Mouse (Mus musculus) heart, postnatal 0 days (tissue): ENCODE results near the gene Cilp2. TPM values are rescaled to one million over a fixed set of nuclear protein-coding genes. Genes with fewer than 3 reads are reported as not detected.

Source experiments
- ATAC-seq: fragments of 200-750 bp; cut with Nextera tagmentation; 2 replicates; pipeline ENCODE4 v1.8.0; 2017; ENCODE audit warnings: low read depth, moderate number of reproducible peaks, moderate library complexity; ENCODE audit not compliant: insufficient read depth
- DNase-seq: peaks from one replicate; pipeline ENCODE4 v3.0.0-alpha.2; 2016; ENCODE audit warnings: low spot score
- H3K27ac ChIP-seq: fragments of 300-500 bp; sonication (generic); 2 replicates; pipeline ENCODE4 v1.5.1; 2014; ENCODE audit warnings: low read depth, mild to moderate bottlenecking
- H3K27me3 ChIP-seq: fragments of 300-500 bp; sonication (generic); 2 replicates; pipeline ENCODE4 v1.6.1; 2014; ENCODE audit warnings: low read length, mixed read lengths; ENCODE audit not compliant: control insufficient read depth, insufficient read depth
- H3K36me3 ChIP-seq: fragments of 300-500 bp; sonication (generic); replicated peaks from 2 replicates; pipeline ENCODE4 v1.6.1; 2014; ENCODE audit warnings: low read length, mixed read lengths; ENCODE audit not compliant: control insufficient read depth, insufficient read depth
- H3K4me1 ChIP-seq: fragments of 300-500 bp; sonication (generic); 2 replicates; pipeline ENCODE4 v1.6.1; 2014; ENCODE audit warnings: antibody characterized with exemption; ENCODE audit not compliant: control insufficient read depth, insufficient read depth
- H3K4me2 ChIP-seq: fragments of 300-500 bp; sonication (generic); 2 replicates; pipeline ENCODE4 v1.6.1; 2014; ENCODE audit warnings: low read depth, mild to moderate bottlenecking, low read length, moderate library complexity
- H3K4me3 ChIP-seq: fragments of 300-500 bp; sonication (generic); 2 replicates; pipeline ENCODE4 v1.5.1; 2014; ENCODE audit warnings: low read depth, low read length
- H3K9ac ChIP-seq: fragments of 300-500 bp; sonication (generic); replicated peaks from 2 replicates; pipeline ENCODE4 v1.6.1; 2014; ENCODE audit warnings: low read depth, low read length, mixed read lengths
- H3K9me3 ChIP-seq: fragments of 300-500 bp; sonication (generic); replicated peaks from 2 replicates; pipeline ENCODE4 v1.6.1; 2016; ENCODE audit warnings: low read length; ENCODE audit not compliant: control insufficient read depth
- CTCF ChIP-seq: IDR thresholded peaks from 2 replicates; pipeline ENCODE4 v1.5.1; 2016; ENCODE audit warnings: antibody characterized with exemption, control low read depth, low read depth
- EP300 ChIP-seq: IDR thresholded peaks from 2 replicates; pipeline ENCODE4 v1.6.1; 2016; ENCODE audit warnings: antibody characterized with exemption, low read depth
- WGBS: fragments of 180-500 bp; shearing (Covaris S2); extraction: QIAGEN DNeasy Blood & Tissue Kit; methylation state at CpG from one replicate; pipeline ENCODE4 v1.1.7; 2014; 5-methylcytosine and 5-hydroxymethylcytosine counted together
- polyA plus RNA-seq: library from polyadenylated mRNA; unstranded; fragments of >200 nt; fragmentation: Nextera tagmentation; extraction: Ambion mirVana; gene quantifications from 2 replicates; pipeline ENCODE4 v1.2.1, GENCODE M21; 2015
- total RNA-seq: library from RNA; depleted of rRNA; stranded (reverse); fragments of >200 nt; gene quantifications from 2 replicates; pipeline ENCODE4 v1.2.3, GENCODE M21; 2014; ENCODE audit warnings: low replicate concordance; rRNA removed

Gene Cilp2
- total RNA-seq, result 0.23 and 0.43 TPM in 2 replicates
- polyA plus RNA-seq, result 0.36 and 0.49 TPM in 2 replicates

GRCm38 (mm10) chr8:69887289-69888243 lies at the start of gene Cilp2:
TSS of gene Cilp2 (minus strand) at chr8:69887687.
- Histone ChIP-seq H3K36me3 (0 out of 2 replicates have a peak, but pooled peaks cover 4% of the 10 kb centered on the region), H3K9me3 (no peaks in the 10 kb centered on the region), H3K4me1 (peaks cover 17% of the 10 kb centered on the region), H3K4me3 (peak within 1 kb of the TSS; percentile 38), H3K9ac (0 out of 2 replicates have a peak within 1 kb of the TSS, but pooled peaks have one; percentile 25), H3K27ac (no peak within 1 kb of the TSS), H3K4me2 (peak within 1 kb of the TSS; percentile 62), H3K27me3 (peaks cover 77% of the 10 kb centered on the region)
- WGBS, result 1% methylated on average over 56 of the region's 60 CpGs
- DNase-seq (peak; percentile 19), ATAC-seq (peak; percentile 32; the same call in 1 of the 2 replicates)
- TF ChIP-seq EP300 (no peak), CTCF (no peak)

- Histone ChIP-seq H3K9ac (no peak overlapping the region), H3K36me3 (peaks cover 13% of the 10 kb centered on the region), H3K4me1 (peaks cover 55% of the 10 kb centered on the region), H3K4me2 (no peak overlapping the region), H3K4me3 (no peak overlapping the region), H3K9me3 (no peaks in the 10 kb centered on the region), H3K27ac (peak overlapping the region; percentile 85), H3K27me3 (no peaks in the 10 kb centered on the region)
- 30% methylated on average over 7 of the region's 7 CpGs for WGBS
- no peak for TF ChIP-seq CTCF
- TF ChIP-seq EP300, result peak; percentile 54; the same call in 1 of the 2 replicates
- ATAC-seq, result peak; percentile 94
- peak; percentile 96 for DNase-seq
These were observed 48.7 kb upstream of the Cilp2 start for GRCm38 (mm10) chr8:69936050-69936794.

GRCm38 (mm10) chr8:69935431-69935830 lies 47.9 kb upstream of the Cilp2 start:
- H3K4me3 ChIP-seq, result no peak overlapping the region
- H3K4me2 ChIP-seq, result no peak overlapping the region
- no peaks in the 10 kb centered on the region for H3K27me3 ChIP-seq
- no peak overlapping the region for H3K9ac ChIP-seq
- H3K27ac ChIP-seq, result peak overlapping the region; percentile 85
- no peak for DNase-seq
- TF ChIP-seq CTCF (no peak), EP300 (no peak)
- WGBS, result 68% methylated on average over 3 of the region's 3 CpGs
- H3K4me1 ChIP-seq, result peaks cover 48% of the 10 kb centered on the region
- peaks cover 13% of the 10 kb centered on the region for H3K36me3 ChIP-seq
- no peak for ATAC-seq
- no peaks in the 10 kb centered on the region for H3K9me3 ChIP-seq

GRCm38 (mm10) chr8:69934582-69934981 lies 47.1 kb upstream of the Cilp2 start:
- ATAC-seq (no peak), DNase-seq (no peak)
- Histone ChIP-seq H3K4me2 (no peak overlapping the region), H3K27me3 (no peaks in the 10 kb centered on the region), H3K9ac (no peak overlapping the region), H3K9me3 (no peaks in the 10 kb centered on the region), H3K36me3 (peaks cover 13% of the 10 kb centered on the region), H3K4me1 (peaks cover 40% of the 10 kb centered on the region), H3K27ac (no peak overlapping the region), H3K4me3 (no peak overlapping the region)
- WGBS, result 63% methylated on average over 5 of the region's 5 CpGs
- TF ChIP-seq EP300 (no peak), CTCF (no peak)

GRCm38 (mm10) chr8:69933811-69934210 lies 46.3 kb upstream of the Cilp2 start:
- TF ChIP-seq EP300 (no peak), CTCF (no peak)
- Histone ChIP-seq H3K4me3 (no peak overlapping the region), H3K36me3 (peaks cover 13% of the 10 kb centered on the region), H3K27me3 (no peaks in the 10 kb centered on the region), H3K4me1 (peaks cover 34% of the 10 kb centered on the region), H3K9ac (no peak overlapping the region), H3K4me2 (no peak overlapping the region), H3K9me3 (no peaks in the 10 kb centered on the region), H3K27ac (no peak overlapping the region)
- ATAC-seq (no peak), DNase-seq (no peak)
- WGBS, result 33% methylated on average over 2 of the region's 2 CpGs
